Mouse (Mus musculus) ovary, postnatal 36 days (tissue): ENCODE measurements at regions not wholly inside any gene's neighbourhood (a gene's known extent, or its start where the extent isn't known, plus 50 kb on each side); places are given as distances from the start of the nearest gene placed in this dataset.

ENCODE experiments used
- DNase-seq: peaks from one replicate; pipeline ENCODE4 v3.0.0; 2022; ENCODE audit warnings: low spot score, mixed read lengths

- DNase-seq: no peak
Observed at GRCm38 (mm10) chr6:100141225-100141624, 146.1 kb downstream of the Rybp start.

GRCm38 (mm10) chr6:100140581-100141114 lies 146.6 kb downstream of the Rybp start:
- DNase-seq: no peak

GRCm38 (mm10) chr6:100139809-100140208 lies 147.5 kb downstream of the Rybp start:
- DNase-seq: no peak

GRCm38 (mm10) chr6:100138659-100139058 lies 148.6 kb downstream of the Rybp start:
- no peak for DNase-seq

- no peak for DNase-seq
Observed at GRCm38 (mm10) chr6:100135177-100135576, 152.1 kb downstream of the Rybp start.

GRCm38 (mm10) chr6:100133970-100134369 lies 153.3 kb downstream of the Rybp start:
- DNase-seq: no peak

GRCm38 (mm10) chr6:100132916-100133600 lies 154.2 kb downstream of the Rybp start:
- DNase-seq: no peak

GRCm38 (mm10) chr6:100127221-100128143 lies 159.8 kb downstream of the Rybp start:
- DNase-seq: peak; percentile 91

- DNase-seq: no peak
Observed at GRCm38 (mm10) chr6:100126736-100127135, 160.5 kb downstream of the Rybp start.

GRCm38 (mm10) chr6:100126326-100126725 lies 161.0 kb downstream of the Rybp start:
- DNase-seq: no peak

GRCm38 (mm10) chr6:100121240-100121639 lies 166.0 kb downstream of the Rybp start:
- no peak for DNase-seq

GRCm38 (mm10) chr6:100120017-100120944 lies 167.0 kb downstream of the Rybp start:
- DNase-seq: no peak

GRCm38 (mm10) chr6:100117084-100117483 lies 170.2 kb downstream of the Rybp start:
- no peak for DNase-seq

- DNase-seq: peak; percentile 15
Observed at GRCm38 (mm10) chr6:100113393-100114137, 173.7 kb downstream of the Rybp start.

GRCm38 (mm10) chr6:100110981-100111660 lies 176.2 kb downstream of the Rybp start:
- peak; percentile 12 for DNase-seq

- DNase-seq: peak; percentile 19
Observed at GRCm38 (mm10) chr6:100109979-100110378, 177.3 kb downstream of the Rybp start.

- DNase-seq: no peak
Observed at GRCm38 (mm10) chr6:100109351-100109750, 177.9 kb downstream of the Rybp start.

- DNase-seq: no peak
Observed at GRCm38 (mm10) chr6:100107508-100107907, 179.8 kb downstream of the Rybp start.

GRCm38 (mm10) chr6:100107066-100107465 lies 180.2 kb downstream of the Rybp start:
- no peak for DNase-seq

GRCm38 (mm10) chr6:100100565-100101133 lies 186.6 kb downstream of the Rybp start:
- DNase-seq: no peak
